Mouse (Mus musculus) liver, embryonic 16.5 days (tissue): Measurements from ENCODE around the gene Acsl1. TPM values are rescaled to one million over a fixed set of nuclear protein-coding genes. Genes with fewer than 3 reads are reported as not detected.

Experiments used
- ATAC-seq: fragments of 200-750 bp; cut with Nextera tagmentation; 2 replicates; pipeline ENCODE4 v1.8.0; 2017; ENCODE audit warnings: low read depth, mild to moderate bottlenecking, moderate number of reproducible peaks, moderate library complexity
- H3K27ac ChIP-seq: fragments of 300-500 bp; sonication (generic); 2 replicates; pipeline ENCODE4 v1.5.1; 2014; ENCODE audit warnings: mild to moderate bottlenecking, low read length
- H3K27me3 ChIP-seq: fragments of 300-500 bp; sonication (generic); 2 replicates; pipeline ENCODE4 v1.6.1; 2014; ENCODE audit warnings: low read depth, low read length, mixed read lengths; ENCODE audit not compliant: control insufficient read depth, insufficient read depth
- H3K36me3 ChIP-seq: fragments of 300-500 bp; sonication (generic); 2 replicates; pipeline ENCODE4 v1.6.1; 2014; ENCODE audit warnings: mild to moderate bottlenecking; ENCODE audit not compliant: control insufficient read depth, insufficient read depth
- H3K4me1 ChIP-seq: fragments of 300-500 bp; sonication (generic); 2 replicates; pipeline ENCODE4 v1.6.1; 2014; ENCODE audit warnings: low read depth, low read length, mixed read lengths; ENCODE audit not compliant: control insufficient read depth
- H3K4me2 ChIP-seq: fragments of 300-500 bp; sonication (generic); 2 replicates; pipeline ENCODE4 v1.6.1; 2014; ENCODE audit warnings: low read depth, low read length, mixed read lengths
- H3K4me3 ChIP-seq: fragments of 300-500 bp; sonication (generic); 2 replicates; pipeline ENCODE4 v1.5.1; 2014; ENCODE audit warnings: low read depth, mild to moderate bottlenecking, low read length
- H3K9ac ChIP-seq: fragments of 300-500 bp; sonication (generic); 2 replicates; pipeline ENCODE4 v1.6.1; 2014; ENCODE audit warnings: low read depth, low read length
- H3K9me3 ChIP-seq: fragments of 300-500 bp; sonication (generic); replicated peaks from 2 replicates; pipeline ENCODE4 v1.6.1; 2016; ENCODE audit warnings: low read length; ENCODE audit not compliant: control insufficient read depth
- WGBS: fragments of 180-500 bp; shearing (Covaris S2); extraction: QIAGEN DNeasy Blood & Tissue Kit; methylation state at CpG from one replicate; pipeline ENCODE4 v1.1.7; 2014; ENCODE audit not compliant: insufficient replicate concordance; 5-methylcytosine and 5-hydroxymethylcytosine counted together
- polyA plus RNA-seq: library from polyadenylated mRNA; unstranded; fragments of >200 nt; fragmentation: Nextera tagmentation; extraction: Ambion mirVana; gene quantifications from 2 replicates; pipeline ENCODE4 v1.2.1, GENCODE M21; 2015

Acsl1 gene
- polyA plus RNA-seq, 1 experiment from 2014 or later = 168 TPM

DNA sequence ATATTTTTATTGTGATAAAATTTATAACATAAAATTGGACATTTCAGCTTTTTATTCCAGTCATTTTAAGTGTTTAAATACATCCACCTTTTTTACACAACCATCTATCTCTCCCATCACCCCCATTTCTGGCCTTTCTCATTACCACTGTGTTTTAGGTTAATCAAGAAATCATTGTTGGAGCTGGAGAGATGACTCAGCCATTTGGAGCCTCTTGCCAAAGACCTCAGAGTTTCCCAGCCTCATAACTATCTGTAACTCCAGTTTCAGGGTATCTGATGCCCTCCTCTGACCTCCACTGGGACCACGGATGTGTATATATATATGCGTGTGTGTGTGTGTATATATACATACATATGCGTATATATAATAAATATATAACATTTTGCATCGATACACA, 80.2 kb downstream of the Acsl1 start:
- no peaks in the 10 kb centered on the region; the same call in 1 of the 2 replicates for H3K36me3 ChIP-seq
- peak overlapping the region; percentile 77 for H3K4me2 ChIP-seq
- WGBS = 19% methylated on average over 4 of the region's 4 CpGs
- H3K27me3 ChIP-seq = no peaks in the 10 kb centered on the region
- ATAC-seq = no peak
- H3K4me3 ChIP-seq = peak overlapping the region; percentile 89
- peak overlapping the region; percentile 40 for H3K9ac ChIP-seq
- H3K9me3 ChIP-seq = no peaks in the 10 kb centered on the region
- H3K4me1 ChIP-seq = peaks cover 39% of the 10 kb centered on the region
- peak overlapping the region; percentile 98 for H3K27ac ChIP-seq

DNA sequence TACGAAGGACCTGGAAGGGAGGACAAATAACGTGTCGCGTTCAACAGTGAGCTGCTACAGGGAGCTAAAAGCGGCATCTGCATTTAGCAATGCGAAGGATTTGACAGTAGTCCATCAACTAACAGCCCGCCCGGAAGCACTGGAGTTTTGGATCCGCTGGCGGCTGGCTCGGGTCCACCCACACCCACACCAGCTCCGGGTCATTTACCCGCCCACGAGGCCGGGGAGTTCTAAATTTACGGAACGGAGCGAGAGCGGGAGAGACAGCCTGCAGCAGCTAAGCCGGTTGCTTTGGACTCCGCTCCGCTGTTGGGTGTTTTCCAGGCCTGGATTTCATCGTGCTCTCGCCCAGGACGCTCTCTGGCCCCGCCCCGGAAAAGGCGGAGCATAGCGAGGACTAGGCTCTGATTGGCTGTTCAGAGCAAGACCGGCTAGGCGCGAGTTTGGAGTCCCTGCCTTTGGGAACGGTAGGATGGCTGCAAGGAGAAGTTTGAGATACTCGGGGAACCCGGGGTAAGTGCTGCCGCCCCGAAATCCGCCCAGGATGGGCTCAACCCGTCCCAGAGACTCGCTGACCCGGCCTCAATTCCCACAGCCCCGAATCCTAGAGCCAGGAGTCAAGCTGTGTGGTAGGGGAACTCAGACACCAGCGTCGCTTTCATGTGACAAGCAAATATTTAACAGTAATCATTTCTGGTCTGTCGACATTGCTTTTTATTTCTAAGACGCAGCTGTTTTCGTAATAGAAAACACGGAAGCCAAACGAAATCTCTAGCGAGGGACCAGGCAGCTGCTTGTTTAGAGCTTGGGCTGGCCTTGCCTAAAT, 81.0 kb downstream of the Acsl1 start, which contains the start of gene Cenpu:
Gene Cenpu, plus strand, starts transcription at position 414 of the 826 bp plus-strand sequence.
- H3K9me3 ChIP-seq = no peaks in the 10 kb centered on the region
- WGBS = under 1% methylated on average over 50 of the region's 50 CpGs
- peaks cover 32% of the 10 kb centered on the region for H3K4me1 ChIP-seq
- peak within 1 kb of the TSS; percentile 89 for H3K4me3 ChIP-seq
- ATAC-seq = peak; percentile 90
- peaks cover 5% of the 10 kb centered on the region for H3K36me3 ChIP-seq
- H3K9ac ChIP-seq = peak within 1 kb of the TSS; percentile 75
- peak within 1 kb of the TSS; percentile 86 for H3K4me2 ChIP-seq
- H3K27me3 ChIP-seq = no peaks in the 10 kb centered on the region
- peak within 1 kb of the TSS; percentile 98 for H3K27ac ChIP-seq

DNA sequence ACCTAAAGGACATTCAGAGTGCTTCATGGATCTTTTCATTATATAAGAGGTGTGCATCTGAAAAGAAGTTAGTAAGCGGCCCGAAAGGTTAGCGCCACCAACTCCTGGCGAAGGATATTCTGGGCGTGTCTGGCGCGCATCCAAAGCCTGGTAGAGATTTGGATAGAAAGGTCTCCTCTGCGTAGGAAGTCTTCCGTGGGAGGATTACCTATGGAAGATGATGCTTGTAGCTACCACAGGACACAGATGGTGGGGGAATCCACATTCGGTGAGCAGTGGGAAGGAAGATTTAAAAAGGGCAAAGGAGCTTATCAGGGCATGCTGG, 81.6 kb downstream of the Acsl1 start:
- Histone ChIP-seq H3K36me3 (peaks cover 5% of the 10 kb centered on the region), H3K4me3 (peak overlapping the region; percentile 89), H3K27me3 (no peaks in the 10 kb centered on the region), H3K9ac (peak overlapping the region; percentile 75), H3K9me3 (no peaks in the 10 kb centered on the region), H3K4me1 (peaks cover 28% of the 10 kb centered on the region), H3K27ac (peak overlapping the region; percentile 80), H3K4me2 (peak overlapping the region; percentile 86)
- WGBS = under 1% methylated on average over 10 of the region's 10 CpGs
- no peak for ATAC-seq

DNA sequence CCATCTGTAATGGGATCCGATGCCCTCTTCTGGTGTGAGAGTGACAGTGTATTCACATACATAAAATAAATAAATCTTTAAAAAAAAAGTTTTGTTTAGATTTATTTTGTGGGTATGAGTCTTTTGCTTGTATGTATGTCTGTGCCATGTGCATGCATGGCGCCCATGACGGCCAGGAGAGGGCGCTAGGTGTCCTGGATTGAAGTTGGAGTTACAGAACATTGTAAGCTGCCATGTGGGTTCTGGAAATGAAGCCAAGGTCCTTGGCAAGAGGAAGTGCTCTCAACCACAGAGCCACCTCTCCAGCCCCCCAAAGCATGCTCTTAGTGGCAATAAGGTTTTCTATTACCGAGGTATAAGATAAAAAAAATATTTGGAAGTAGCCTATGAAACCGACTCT, 88.6 kb downstream of the Acsl1 start:
- Histone ChIP-seq H3K4me2 (no peak overlapping the region), H3K4me1 (no peaks in the 10 kb centered on the region), H3K9me3 (no peaks in the 10 kb centered on the region), H3K27ac (no peak overlapping the region), H3K4me3 (no peak overlapping the region), H3K27me3 (no peaks in the 10 kb centered on the region), H3K36me3 (peaks cover 23% of the 10 kb centered on the region), H3K9ac (no peak overlapping the region)
- WGBS = 45% methylated on average over 6 of the region's 6 CpGs
- ATAC-seq = no peak

DNA sequence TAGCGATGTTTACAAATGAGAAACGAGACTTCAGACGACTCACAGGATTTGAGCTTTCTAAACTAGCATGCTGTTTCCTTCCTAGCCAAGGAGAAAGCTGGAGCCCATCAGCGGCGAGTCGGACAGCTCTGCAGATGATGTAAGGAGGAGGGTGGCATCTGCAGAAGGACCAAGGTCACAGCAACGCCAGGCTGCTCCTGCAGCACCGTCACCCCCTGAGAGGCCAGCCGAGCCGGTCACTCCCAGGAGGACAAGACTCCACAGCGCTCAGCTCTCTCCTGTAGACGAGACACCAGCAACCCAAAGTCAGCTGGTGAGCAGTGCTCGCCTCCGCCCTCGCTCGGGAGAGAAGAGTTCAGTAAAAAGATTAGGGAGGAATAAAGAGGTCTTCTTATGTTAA, 91.5 kb downstream of the Acsl1 start:
- no peak for ATAC-seq
- Histone ChIP-seq H3K36me3 (peaks cover 21% of the 10 kb centered on the region), H3K4me2 (no peak overlapping the region), H3K27ac (no peak overlapping the region), H3K4me3 (no peak overlapping the region), H3K9ac (no peak overlapping the region), H3K9me3 (no peaks in the 10 kb centered on the region), H3K27me3 (no peaks in the 10 kb centered on the region), H3K4me1 (no peaks in the 10 kb centered on the region)
- WGBS = 85% methylated on average over 16 of the region's 16 CpGs

DNA sequence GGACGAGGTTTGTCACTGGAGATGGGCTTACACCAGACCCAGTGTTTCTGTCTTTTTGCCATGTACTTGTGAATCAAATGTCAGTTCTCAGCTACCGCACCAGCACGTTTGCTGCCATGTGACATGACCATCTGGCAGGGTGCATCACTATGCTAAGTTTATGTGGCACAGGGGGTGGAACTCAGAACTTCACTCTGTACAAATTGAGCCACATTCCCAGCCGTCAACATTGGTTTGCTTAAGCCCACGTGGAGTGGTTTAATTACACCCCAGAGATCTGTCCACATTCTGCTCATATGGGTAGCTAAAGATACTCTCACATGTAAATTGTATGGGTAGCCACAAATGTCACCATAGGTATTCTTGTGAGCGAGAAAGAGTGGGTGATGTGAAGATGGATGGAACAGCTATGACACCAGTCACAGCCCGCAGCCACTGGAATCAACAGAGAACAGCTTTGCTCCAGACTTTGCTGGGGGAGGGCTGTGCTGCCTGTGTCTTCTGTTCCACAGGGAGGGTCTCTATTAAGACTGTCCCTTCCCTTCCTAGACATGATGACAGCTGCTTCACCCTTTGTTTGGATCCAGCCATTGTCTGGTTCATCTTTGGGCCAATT, 96.2 kb downstream of the Acsl1 start:
- Histone ChIP-seq H3K4me1 (no peaks in the 10 kb centered on the region), H3K27ac (no peak overlapping the region), H3K9ac (no peak overlapping the region), H3K4me3 (no peak overlapping the region), H3K27me3 (no peaks in the 10 kb centered on the region), H3K4me2 (no peak overlapping the region), H3K9me3 (no peaks in the 10 kb centered on the region), H3K36me3 (peaks cover 17% of the 10 kb centered on the region)
- WGBS = 74% methylated on average over 7 of the region's 7 CpGs
- ATAC-seq = no peak

DNA sequence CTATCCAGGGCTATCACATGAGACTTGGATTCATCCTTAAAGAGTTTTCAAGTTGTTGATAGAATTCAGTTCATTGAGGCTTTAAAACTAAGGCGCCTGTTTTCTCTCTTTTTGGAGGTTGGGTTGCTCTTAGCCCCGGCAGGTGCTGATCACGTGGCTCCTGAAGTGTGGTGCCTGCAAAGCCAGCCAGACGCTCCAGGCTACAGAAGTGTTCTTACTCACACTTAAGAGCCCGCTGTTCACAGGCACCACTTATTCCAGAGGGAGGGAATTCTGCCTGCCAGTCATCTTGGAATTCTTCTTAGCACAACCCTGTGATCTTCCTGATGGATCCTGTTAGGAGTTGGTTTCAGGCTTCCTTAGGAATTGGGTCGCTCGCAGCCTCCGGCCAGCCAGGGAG, 97.1 kb downstream of the Acsl1 start:
- no peak for ATAC-seq
- no peaks in the 10 kb centered on the region for H3K4me1 ChIP-seq
- H3K27ac ChIP-seq = no peak overlapping the region
- H3K9me3 ChIP-seq = no peaks in the 10 kb centered on the region
- no peak overlapping the region for H3K4me3 ChIP-seq
- peaks cover 8% of the 10 kb centered on the region for H3K36me3 ChIP-seq
- H3K27me3 ChIP-seq = no peaks in the 10 kb centered on the region
- H3K4me2 ChIP-seq = no peak overlapping the region
- H3K9ac ChIP-seq = no peak overlapping the region
- 87% methylated on average over 8 of the region's 8 CpGs for WGBS

DNA sequence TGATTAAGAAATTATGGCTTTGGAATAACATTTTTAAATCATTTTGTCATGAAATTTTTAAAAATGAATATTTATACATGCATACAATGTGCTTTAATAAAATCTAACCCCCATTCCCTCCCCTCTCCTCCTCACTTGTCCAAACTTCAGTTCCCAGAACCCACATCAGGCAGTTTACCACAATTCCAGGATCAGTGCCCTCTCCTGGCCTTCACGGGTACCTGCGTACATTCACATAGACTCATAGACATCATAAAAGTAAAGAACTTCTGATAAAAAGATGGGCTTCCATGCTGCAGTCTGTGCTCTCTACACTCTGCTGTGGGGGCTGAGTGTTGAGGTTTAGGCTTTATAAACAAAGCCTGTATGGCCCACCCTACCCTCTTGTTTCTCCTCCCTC, 98.1 kb downstream of the Acsl1 start:
- WGBS = 79% methylated on average over 2 of the region's 2 CpGs
- Histone ChIP-seq H3K9me3 (no peaks in the 10 kb centered on the region), H3K27ac (no peak overlapping the region), H3K4me1 (no peaks in the 10 kb centered on the region), H3K4me2 (no peak overlapping the region), H3K4me3 (no peak overlapping the region), H3K36me3 (peaks cover 14% of the 10 kb centered on the region), H3K9ac (no peak overlapping the region), H3K27me3 (no peaks in the 10 kb centered on the region)
- ATAC-seq = no peak
